In the genomic region with DNA sequence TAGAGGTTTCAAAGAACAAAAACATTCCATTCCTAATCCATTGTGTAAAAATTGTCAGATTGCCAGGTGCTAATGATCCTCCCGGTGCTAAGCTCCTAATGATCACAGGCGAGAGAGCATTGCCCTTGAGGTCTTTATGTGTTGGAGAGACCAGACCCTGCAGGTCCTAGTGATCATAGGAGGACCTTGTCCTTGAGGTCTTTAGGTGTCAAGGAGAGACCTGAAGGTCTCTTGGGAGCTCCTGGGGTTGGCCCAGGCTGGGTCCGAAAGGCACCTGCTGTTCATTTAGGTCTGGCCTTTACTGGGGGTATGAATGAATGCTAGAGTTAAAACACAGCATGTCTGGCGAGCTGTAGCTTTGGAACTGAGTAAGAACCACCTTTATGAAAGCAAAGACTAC, we compare ENCODE assay signal across 42 mouse cellular contexts. TPM values are rescaled to one million over a fixed set of nuclear protein-coding genes. Genes with fewer than 3 reads are reported as not detected.
"Had no signal": no experiment of that assay in that cellular context is flagged by ENCODE, and none has a peak within 500 bp of the region (broad histone marks: within the 10 kb centered on the region; RNA-seq: fewer than 3 reads in every experiment).

No protein-coding gene starts in this region.

- H3K9ac ChIP-seq: heart, embryonic 12.5 days; heart, embryonic 13.5 days; heart, embryonic 15.5 days; hindbrain, embryonic 12.5 days; hindbrain, embryonic 13.5 days; hindbrain, embryonic 14.5 days; hindbrain, embryonic 15.5 days; intestine, embryonic 15.5 days; kidney, embryonic 15.5 days had no signal

- H3K9me3 ChIP-seq: heart, embryonic 10.5 days; heart, embryonic 12.5 days; heart, embryonic 13.5 days; heart, embryonic 15.5 days; hindbrain, embryonic 10.5 days; hindbrain, embryonic 12.5 days; hindbrain, embryonic 13.5 days; hindbrain, embryonic 15.5 days; intestine, embryonic 15.5 days; kidney, embryonic 15.5 days had no signal

- DNase-seq: heart, postnatal 14 days; heart, postnatal 36 days; heart, postnatal 4 days; kidney, adult 11 months; kidney, adult 18-20 months; kidney, adult 2 months; kidney, adult 8-10 months; kidney, adult 9 months; kidney, postnatal 10 days; kidney, postnatal 14 days; kidney, postnatal 25 days; kidney, postnatal 36 days; kidney, postnatal 4 days; layer of hippocampus, adult 9-11 months; layer of hippocampus, postnatal 36 days had no signal

- H3K27me3 ChIP-seq: heart, embryonic 12.5 days; heart, embryonic 13.5 days; heart, embryonic 15.5 days; hindbrain, embryonic 12.5 days; hindbrain, embryonic 13.5 days; hindbrain, embryonic 15.5 days; intestine, embryonic 15.5 days; kidney, embryonic 15.5 days had no signal

- H3K27ac ChIP-seq: heart, embryonic 10.5 days; heart, embryonic 13.5 days; heart, embryonic 15.5 days; hindbrain, embryonic 10.5 days; hindbrain, embryonic 12.5 days; hindbrain, embryonic 13.5 days; hindbrain, embryonic 14.5 days; hindbrain, embryonic 15.5 days; hindbrain, postnatal 0 days; intestine, embryonic 15.5 days; kidney, embryonic 15.5 days; kidney, postnatal 0 days; layer of hippocampus, adult 2 months had no signal

- H3K4me1 ChIP-seq: heart, embryonic 12.5 days; heart, embryonic 13.5 days; heart, embryonic 15.5 days; hindbrain, embryonic 10.5 days; hindbrain, embryonic 12.5 days; hindbrain, embryonic 15.5 days; intestine, embryonic 15.5 days; kidney, embryonic 15.5 days had no signal

- H3K4me2 ChIP-seq: heart, embryonic 11.5 days; heart, embryonic 12.5 days; heart, embryonic 13.5 days; heart, embryonic 15.5 days; hindbrain, embryonic 12.5 days; hindbrain, embryonic 13.5 days; hindbrain, embryonic 14.5 days; hindbrain, embryonic 15.5 days; intestine, embryonic 15.5 days; kidney, embryonic 15.5 days had no signal

- ATAC-seq: hindbrain, embryonic 16.5 days; hindbrain, postnatal 0 days; inflammation-experienced regulatory T-cells, adult 6 months; intestine, embryonic 15.5 days; intestine, embryonic 16.5 days; intestine, postnatal 0 days had no signal

- H3K4me3 ChIP-seq: heart, embryonic 10.5 days; heart, embryonic 12.5 days; heart, embryonic 13.5 days; heart, embryonic 15.5 days; hindbrain, embryonic 10.5 days; hindbrain, embryonic 12.5 days; hindbrain, embryonic 13.5 days; hindbrain, embryonic 15.5 days; intestine, embryonic 15.5 days; kidney, embryonic 15.5 days; layer of hippocampus, adult 2 months had no signal

RNA-seq across cellular contexts. Expression of a gene that starts 14.3 kb away (rescaled TPM):
- total RNA-seq: heart, postnatal 14 days; heart, postnatal 25 days; heart, postnatal 36 days; heart, postnatal 4 days; hematopoietic stem cell, adult 5-6 weeks; hindbrain, postnatal 0 days; left cerebral cortex, adult 18-20 months had no signal
- polyA plus RNA-seq: heart, embryonic 10.5 days; heart, embryonic 12.5 days; heart, embryonic 13.5 days; heart, embryonic 15.5 days; heart, embryonic 16.5 days; heart, postnatal 0 days; hindbrain, embryonic 10.5 days; hindbrain, embryonic 11.5 days; hindbrain, embryonic 12.5 days; hindbrain, embryonic 13.5 days; hindbrain, embryonic 14.5 days; hindbrain, embryonic 15.5 days; hindbrain, embryonic 16.5 days; hindbrain, postnatal 0 days; inflammation-experienced regulatory T-cells, adult 6 months; intestine, embryonic 14.5 days; intestine, embryonic 16.5 days; intestine, postnatal 0 days; kidney, postnatal 0 days; large intestine, adult 2 months had no signal
